Mouse (Mus musculus) intestine, embryonic 16.5 days (tissue): ENCODE data around the gene Ndufb7. TPM values are rescaled to one million over a fixed set of nuclear protein-coding genes. Genes with fewer than 3 reads are reported as not detected.

ENCODE experiments used
- ATAC-seq: fragments of 200-750 bp; cut with Nextera tagmentation; 2 replicates; pipeline ENCODE4 v1.8.0; 2017; ENCODE audit warnings: moderate TSS enrichment, moderate library complexity
- H3K27ac ChIP-seq: fragments of 300-500 bp; sonication (generic); 2 replicates; pipeline ENCODE4 v1.5.1; 2014; ENCODE audit warnings: mild to moderate bottlenecking, low read length
- H3K27me3 ChIP-seq: fragments of 300-500 bp; sonication (generic); replicated peaks from 2 replicates; pipeline ENCODE4 v1.6.1; 2014; ENCODE audit warnings: low read length, control low read depth, mixed read lengths; ENCODE audit not compliant: control insufficient read depth, insufficient read depth
- H3K36me3 ChIP-seq: fragments of 300-500 bp; sonication (generic); 2 replicates; pipeline ENCODE4 v1.6.1; 2014; ENCODE audit warnings: low read length, control low read depth; ENCODE audit not compliant: control insufficient read depth, insufficient read depth
- H3K4me1 ChIP-seq: fragments of 300-500 bp; sonication (generic); 2 replicates; pipeline ENCODE4 v1.6.1; 2014; ENCODE audit warnings: low read length, control low read depth, mixed read lengths; ENCODE audit not compliant: control insufficient read depth, insufficient read depth
- H3K4me2 ChIP-seq: fragments of 300-500 bp; sonication (generic); 2 replicates; pipeline ENCODE4 v1.6.1; 2014; ENCODE audit warnings: low read depth, low read length, control low read depth
- H3K4me3 ChIP-seq: fragments of 300-500 bp; sonication (generic); 2 replicates; pipeline ENCODE4 v1.5.1; 2014; ENCODE audit warnings: mild to moderate bottlenecking, low read length
- H3K9ac ChIP-seq: fragments of 300-500 bp; sonication (generic); 2 replicates; pipeline ENCODE4 v1.6.1; 2014; ENCODE audit warnings: low read depth, low read length
- H3K9me3 ChIP-seq: fragments of 300-500 bp; sonication (generic); 2 replicates; pipeline ENCODE4 v1.6.1; 2016; ENCODE audit warnings: low read length, control low read depth; ENCODE audit not compliant: control insufficient read depth
- WGBS: fragments of 180-500 bp; shearing (Covaris S2); extraction: QIAGEN DNeasy Blood & Tissue Kit; methylation state at CpG from one replicate; pipeline ENCODE4 v1.1.7; 2014; 5-methylcytosine and 5-hydroxymethylcytosine counted together
- polyA plus RNA-seq: library from polyadenylated mRNA; unstranded; fragments of >200 nt; fragmentation: Nextera tagmentation; extraction: Ambion mirVana; gene quantifications from 2 replicates; pipeline ENCODE4 v1.2.1, GENCODE M21; 2015

Gene Ndufb7
- polyA plus RNA-seq, 1 experiment from 2014 or later, result 429 TPM

GRCm38 (mm10) chr8:83574631-83575315 lies 8.3 kb downstream of the Ndufb7 start:
- Histone ChIP-seq H3K27ac (no peak overlapping the region), H3K36me3 (peaks cover 18% of the 10 kb centered on the region), H3K27me3 (no peaks in the 10 kb centered on the region), H3K4me1 (peaks cover 43% of the 10 kb centered on the region), H3K9ac (peak overlapping the region; percentile 37; the same call in 1 of the 2 replicates), H3K4me3 (no peak overlapping the region), H3K4me2 (no peak overlapping the region), H3K9me3 (no peaks in the 10 kb centered on the region)
- ATAC-seq, result no peak
- 83% methylated on average over 15 of the region's 15 CpGs for WGBS

- 65% methylated on average over 17 of the region's 17 CpGs for WGBS
- no peak overlapping the region for H3K27ac ChIP-seq
- no peaks in the 10 kb centered on the region for H3K27me3 ChIP-seq
- no peak overlapping the region for H3K4me3 ChIP-seq
- peaks cover 18% of the 10 kb centered on the region for H3K36me3 ChIP-seq
- ATAC-seq, result no peak
- peak overlapping the region; percentile 36 for H3K9ac ChIP-seq
- H3K4me1 ChIP-seq, result peaks cover 45% of the 10 kb centered on the region
- no peak overlapping the region for H3K4me2 ChIP-seq
- H3K9me3 ChIP-seq, result no peaks in the 10 kb centered on the region
Measured at GRCm38 (mm10) chr8:83575561-83576515, 9.4 kb downstream of the Ndufb7 start.

- no peak overlapping the region; the same call in 1 of the 2 replicates for H3K27ac ChIP-seq
- H3K36me3 ChIP-seq, result peaks cover 14% of the 10 kb centered on the region
- peaks cover 45% of the 10 kb centered on the region for H3K4me1 ChIP-seq
- no peak overlapping the region for H3K4me2 ChIP-seq
- no peaks in the 10 kb centered on the region for H3K27me3 ChIP-seq
- 0 out of 2 replicates have a peak, but pooled peaks have one; percentile 27 for ATAC-seq
- H3K9me3 ChIP-seq, result no peaks in the 10 kb centered on the region
- H3K9ac ChIP-seq, result no peak overlapping the region
- H3K4me3 ChIP-seq, result no peak overlapping the region
- WGBS, result 37% methylated on average over 3 of the region's 4 CpGs
Measured at GRCm38 (mm10) chr8:83576516-83576895, 10.0 kb downstream of the Ndufb7 start.

GRCm38 (mm10) chr8:83576921-83577320 lies 10.4 kb downstream of the Ndufb7 start:
- H3K4me1 ChIP-seq, result peaks cover 45% of the 10 kb centered on the region
- WGBS, result 58% methylated on average over 4 of the region's 4 CpGs

GRCm38 (mm10) chr8:83577384-83577791 lies 10.9 kb downstream of the Ndufb7 start:
- 48% methylated on average over 9 of the region's 9 CpGs for WGBS
- H3K27ac ChIP-seq, result peak overlapping the region; percentile 48
- H3K36me3 ChIP-seq, result peaks cover 8% of the 10 kb centered on the region
- no peaks in the 10 kb centered on the region for H3K9me3 ChIP-seq
- no peaks in the 10 kb centered on the region for H3K27me3 ChIP-seq
- peaks cover 47% of the 10 kb centered on the region for H3K4me1 ChIP-seq
- no peak overlapping the region for H3K4me3 ChIP-seq
- H3K9ac ChIP-seq, result 0 out of 2 replicates have a peak overlapping the region, but pooled peaks have one; percentile 33
- H3K4me2 ChIP-seq, result no peak overlapping the region
- ATAC-seq, result no peak

More at GRCm38 (mm10) chr8:83576921-83577320, 10.4 kb downstream of the Ndufb7 start:
- ATAC-seq, result no peak
- Histone ChIP-seq H3K9me3 (no peaks in the 10 kb centered on the region), H3K4me3 (no peak overlapping the region), H3K4me2 (no peak overlapping the region), H3K27me3 (no peaks in the 10 kb centered on the region), H3K36me3 (peaks cover 10% of the 10 kb centered on the region), H3K27ac (peak overlapping the region; percentile 41; the same call in 1 of the 2 replicates), H3K9ac (no peak overlapping the region)

- 68% methylated on average over 17 of the region's 17 CpGs for WGBS
- Histone ChIP-seq H3K27me3 (no peaks in the 10 kb centered on the region), H3K4me3 (no peak overlapping the region), H3K9ac (peak overlapping the region; percentile 40; the same call in 1 of the 2 replicates), H3K4me1 (peaks cover 47% of the 10 kb centered on the region), H3K36me3 (peaks cover 7% of the 10 kb centered on the region), H3K9me3 (no peaks in the 10 kb centered on the region), H3K27ac (no peak overlapping the region), H3K4me2 (no peak overlapping the region)
- ATAC-seq, result no peak
Measured at GRCm38 (mm10) chr8:83578131-83579055, 11.9 kb downstream of the Ndufb7 start.

- Histone ChIP-seq H3K9ac (no peak overlapping the region), H3K27ac (no peak overlapping the region), H3K4me2 (no peak overlapping the region), H3K4me1 (peaks cover 46% of the 10 kb centered on the region), H3K27me3 (no peaks in the 10 kb centered on the region), H3K36me3 (no peaks in the 10 kb centered on the region), H3K9me3 (no peaks in the 10 kb centered on the region), H3K4me3 (no peak overlapping the region)
- WGBS, result 87% methylated on average over 8 of the region's 8 CpGs
- ATAC-seq, result no peak
Measured at GRCm38 (mm10) chr8:83579676-83580075, 13.2 kb downstream of the Ndufb7 start.

- ATAC-seq, result no peak
- Histone ChIP-seq H3K4me2 (no peak overlapping the region), H3K9me3 (no peaks in the 10 kb centered on the region), H3K27me3 (no peaks in the 10 kb centered on the region), H3K4me3 (no peak overlapping the region), H3K9ac (no peak overlapping the region), H3K27ac (no peak overlapping the region), H3K4me1 (peaks cover 49% of the 10 kb centered on the region), H3K36me3 (no peaks in the 10 kb centered on the region)
- 88% methylated on average over 8 of the region's 8 CpGs for WGBS
Measured at GRCm38 (mm10) chr8:83580826-83581225, 14.4 kb downstream of the Ndufb7 start.
